Mouse (Mus musculus) E14TG2a.4 (cell line): Measurements from ENCODE around the gene 4930562C15Rik.
A peak's percentile ranks its signal among the peaks of the same experiment; 100 is the strongest.

Source experiments
- H3K27me3 ChIP-seq: 2 replicates; pipeline ENCODE4 v1.6.1; 2014; ENCODE audit warnings: low read length, control low read depth; ENCODE audit not compliant: insufficient read depth
- H3K36me3 ChIP-seq: 2 replicates; pipeline ENCODE4 v1.6.1; 2014; ENCODE audit warnings: low read length, control low read depth; ENCODE audit not compliant: insufficient read depth
- H3K4me1 ChIP-seq: replicated peaks from 2 replicates; pipeline ENCODE4 v1.6.1; 2014; ENCODE audit warnings: low read depth, low read length, control low read depth
- H3K4me3 ChIP-seq: replicated peaks from 2 replicates; pipeline ENCODE4 v1.5.1; 2014; ENCODE audit warnings: mild to moderate bottlenecking, low read length
- H3K9me3 ChIP-seq: 2 replicates; pipeline ENCODE4 v1.6.1; 2014; ENCODE audit warnings: low read length, control low read depth
- CTCF ChIP-seq: conservative IDR thresholded peaks from 2 replicates; pipeline ENCODE4 v1.5.1; 2014; ENCODE audit warnings: low read length
- NANOG ChIP-seq: IDR thresholded peaks from 2 replicates; pipeline ENCODE4 v1.6.1; 2014; ENCODE audit warnings: borderline replicate concordance, low read length, mixed read lengths
- POU5F1 ChIP-seq: IDR thresholded peaks from 2 replicates; pipeline ENCODE4 v1.6.1; 2014; ENCODE audit warnings: low read length, borderline replicate concordance

Gene 4930562C15Rik

GRCm38 (mm10) chr16:4871926-4872325, 36.7 kb downstream of the 4930562C15Rik start:
- peaks cover 43% of the 10 kb centered on the region for H3K4me1 ChIP-seq
- H3K9me3 ChIP-seq, result no peaks in the 10 kb centered on the region
- no peak for TF ChIP-seq POU5F1
- no peak for TF ChIP-seq NANOG
- TF ChIP-seq CTCF, result no peak

GRCm38 (mm10) chr16:4875198-4876032, 40.2 kb downstream of the 4930562C15Rik start:
- H3K4me3 ChIP-seq, result no peak overlapping the region
- H3K4me1 ChIP-seq, result peaks cover 60% of the 10 kb centered on the region
- no peaks in the 10 kb centered on the region for H3K9me3 ChIP-seq
- TF ChIP-seq CTCF (no peak), POU5F1 (no peak), NANOG (no peak)
- H3K36me3 ChIP-seq, result peaks cover 74% of the 10 kb centered on the region
- H3K27me3 ChIP-seq, result no peaks in the 10 kb centered on the region

More at GRCm38 (mm10) chr16:4871926-4872325, 36.7 kb downstream of the 4930562C15Rik start:
- H3K27me3 ChIP-seq, result 0 out of 2 replicates have a peak, but pooled peaks cover 5% of the 10 kb centered on the region
- peaks cover 79% of the 10 kb centered on the region for H3K36me3 ChIP-seq
- no peak overlapping the region for H3K4me3 ChIP-seq

- no peak for TF ChIP-seq CTCF
- Histone ChIP-seq H3K27me3 (no peaks in the 10 kb centered on the region), H3K4me3 (0 out of 2 replicates have a peak overlapping the region, but pooled peaks have one; percentile 10), H3K9me3 (no peaks in the 10 kb centered on the region), H3K36me3 (peaks cover 67% of the 10 kb centered on the region), H3K4me1 (peaks cover 62% of the 10 kb centered on the region)
Observed at GRCm38 (mm10) chr16:4876033-4876680, 40.9 kb downstream of the 4930562C15Rik start.

GRCm38 (mm10) chr16:4877195-4877594, 42.0 kb downstream of the 4930562C15Rik start:
- H3K9me3 ChIP-seq, result no peaks in the 10 kb centered on the region
- no peak for TF ChIP-seq NANOG
- TF ChIP-seq POU5F1, result no peak
- TF ChIP-seq CTCF, result no peak
- peaks cover 66% of the 10 kb centered on the region for H3K4me1 ChIP-seq
- no peaks in the 10 kb centered on the region for H3K27me3 ChIP-seq
- peak overlapping the region; percentile 94 for H3K4me3 ChIP-seq
- H3K36me3 ChIP-seq, result peaks cover 65% of the 10 kb centered on the region

- TF ChIP-seq CTCF, result no peak
- TF ChIP-seq POU5F1, result no peak
- no peak for TF ChIP-seq NANOG
- H3K36me3 ChIP-seq, result peaks cover 65% of the 10 kb centered on the region
- H3K9me3 ChIP-seq, result no peaks in the 10 kb centered on the region
- H3K4me3 ChIP-seq, result peak overlapping the region; percentile 94
- H3K27me3 ChIP-seq, result no peaks in the 10 kb centered on the region
- peaks cover 70% of the 10 kb centered on the region for H3K4me1 ChIP-seq
Observed at GRCm38 (mm10) chr16:4877701-4878100, 42.5 kb downstream of the 4930562C15Rik start.

- Histone ChIP-seq H3K4me3 (peak overlapping the region; percentile 94), H3K9me3 (no peaks in the 10 kb centered on the region)
- TF ChIP-seq NANOG (no peak), POU5F1 (no peak), CTCF (no peak)
Observed at GRCm38 (mm10) chr16:4878192-4878885, 43.1 kb downstream of the 4930562C15Rik start.

GRCm38 (mm10) chr16:4879101-4879707, 44.0 kb downstream of the 4930562C15Rik start:
- Histone ChIP-seq H3K4me3 (peak overlapping the region; percentile 94), H3K36me3 (peaks cover 50% of the 10 kb centered on the region), H3K9me3 (no peaks in the 10 kb centered on the region), H3K27me3 (no peaks in the 10 kb centered on the region), H3K4me1 (peaks cover 71% of the 10 kb centered on the region)
- no peak for TF ChIP-seq POU5F1
- no peak for TF ChIP-seq NANOG
- TF ChIP-seq CTCF, result no peak

More at GRCm38 (mm10) chr16:4878192-4878885, 43.1 kb downstream of the 4930562C15Rik start:
- no peaks in the 10 kb centered on the region for H3K27me3 ChIP-seq
- peaks cover 58% of the 10 kb centered on the region for H3K36me3 ChIP-seq
- peaks cover 73% of the 10 kb centered on the region for H3K4me1 ChIP-seq

GRCm38 (mm10) chr16:4879708-4880124, 44.5 kb downstream of the 4930562C15Rik start:
- H3K27me3 ChIP-seq, result no peaks in the 10 kb centered on the region
- H3K4me3 ChIP-seq, result peak overlapping the region; percentile 94
- TF ChIP-seq NANOG, result no peak
- no peak for TF ChIP-seq POU5F1
- no peak for TF ChIP-seq CTCF

More at GRCm38 (mm10) chr16:4879708-4880124, 44.5 kb downstream of the 4930562C15Rik start:
- Histone ChIP-seq H3K4me1 (peaks cover 72% of the 10 kb centered on the region), H3K36me3 (peaks cover 44% of the 10 kb centered on the region), H3K9me3 (no peaks in the 10 kb centered on the region)
